Mouse (Mus musculus) myocyte (in vitro differentiated cells): Measurements from ENCODE around the gene Olfm4.

Experiments
- MYOG ChIP-seq, 3 experiments: IDR thresholded peaks; one replicate each; pipeline ENCODE4 v1.6.1; 2011; ENCODE audit warnings: control low read depth in 2 of 3, low read depth in 2 of 3, mild to moderate bottlenecking in 2 of 3; ENCODE audit not compliant: insufficient read length in 2 of 3, control insufficient read depth in 1 of 3, insufficient read depth in 1 of 3
- POLR2A ChIP-seq: IDR thresholded peaks from one replicate; pipeline ENCODE4 v1.6.1; 2011; ENCODE audit warnings: low read depth, mild to moderate bottlenecking, control low read depth, moderate library complexity; ENCODE audit not compliant: insufficient read length
- REST ChIP-seq: IDR thresholded peaks from one replicate; pipeline ENCODE4 v1.6.1; 2011; ENCODE audit warnings: mild to moderate bottlenecking, control low read depth, moderate library complexity; ENCODE audit not compliant: insufficient read depth, insufficient read length
- TCF12 ChIP-seq: IDR thresholded peaks from one replicate; pipeline ENCODE4 v1.6.1; 2011; ENCODE audit warnings: mild to moderate bottlenecking, control low read depth; ENCODE audit not compliant: poor library complexity, insufficient read depth, severe bottlenecking
- TCF3 ChIP-seq: IDR thresholded peaks from one replicate; pipeline ENCODE4 v1.6.1; 2011; ENCODE audit warnings: low read depth, control low read depth; ENCODE audit not compliant: insufficient read length
- USF1 ChIP-seq: IDR thresholded peaks from one replicate; pipeline ENCODE4 v1.6.1; 2011; ENCODE audit warnings: low read depth, mild to moderate bottlenecking, control low read depth, moderate library complexity

DNA sequence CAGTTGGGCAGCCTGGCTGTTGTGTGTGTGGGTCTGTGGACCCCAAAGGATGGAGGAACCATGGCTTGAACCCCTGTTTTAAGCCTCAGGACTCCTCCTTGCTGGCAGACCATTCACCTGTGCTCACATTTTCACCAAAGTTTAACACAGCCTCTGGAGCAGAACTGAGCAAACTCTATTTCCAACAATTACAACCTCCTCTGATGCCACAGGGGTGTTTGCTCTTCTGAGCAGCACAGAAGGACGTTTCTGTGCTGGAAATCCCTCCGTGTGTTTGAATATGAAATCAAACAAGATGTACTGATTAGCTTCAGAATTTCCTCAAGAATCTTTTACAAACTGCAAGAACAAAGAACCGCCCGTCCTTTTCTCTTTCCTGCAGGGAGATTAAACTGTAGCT lies 5.9 kb downstream of the Olfm4 start:
- no peak for TF ChIP-seq POLR2A
- no peak for TF ChIP-seq REST
- no peak for TF ChIP-seq TCF12
- no peak for TF ChIP-seq MYOG (IDR thresholded peaks at IDR 0.05; ENCODE audit: control insufficient read depth in 1 of 3, insufficient read depth in 1 of 3, insufficient read length in 2 of 3, low read depth in 2 of 3)
- TF ChIP-seq USF1: no peak
- no peak for TF ChIP-seq TCF3
